Mouse (Mus musculus) midbrain, embryonic 13.5 days (tissue): Measurements from ENCODE around the gene Ptpn14. TPM values are rescaled to one million over a fixed set of nuclear protein-coding genes. Genes with fewer than 3 reads are reported as not detected.

Experiments
- ATAC-seq: fragments of 200-750 bp; cut with Nextera tagmentation; 2 replicates; pipeline ENCODE4 v1.8.0; 2017; ENCODE audit warnings: mild to moderate bottlenecking, moderate TSS enrichment, moderate library complexity
- H3K27ac ChIP-seq: fragments of 300-500 bp; sonication (generic); 2 replicates; pipeline ENCODE4 v1.5.1; 2015; ENCODE audit warnings: inconsistent platforms, mild to moderate bottlenecking, moderate library complexity
- H3K27me3 ChIP-seq: fragments of 300-500 bp; sonication (generic); 2 replicates; pipeline ENCODE4 v1.6.1; 2015; ENCODE audit warnings: mild to moderate bottlenecking, inconsistent platforms
- H3K36me3 ChIP-seq: fragments of 300-500 bp; sonication (generic); 2 replicates; pipeline ENCODE4 v1.6.1; 2015; ENCODE audit warnings: mild to moderate bottlenecking, inconsistent platforms
- H3K4me1 ChIP-seq: fragments of 300-500 bp; sonication (generic); replicated peaks from 2 replicates; pipeline ENCODE4 v1.6.1; 2015; ENCODE audit warnings: inconsistent platforms
- H3K4me2 ChIP-seq: fragments of 300-500 bp; sonication (generic); replicated peaks from 2 replicates; pipeline ENCODE4 v1.6.1; 2015; ENCODE audit warnings: moderate library complexity, mild to moderate bottlenecking, inconsistent platforms
- H3K4me3 ChIP-seq: fragments of 300-500 bp; sonication (generic); replicated peaks from 2 replicates; pipeline ENCODE4 v1.5.1; 2015; ENCODE audit warnings: mild to moderate bottlenecking, inconsistent platforms
- H3K9ac ChIP-seq: fragments of 300-500 bp; sonication (generic); replicated peaks from 2 replicates; pipeline ENCODE4 v1.6.1; 2015; ENCODE audit warnings: mild to moderate bottlenecking, inconsistent platforms
- H3K9me3 ChIP-seq: fragments of 300-500 bp; sonication (generic); 2 replicates; pipeline ENCODE4 v1.6.1; 2016; ENCODE audit warnings: mild to moderate bottlenecking, inconsistent platforms
- WGBS: fragments of 180-500 bp; shearing (Covaris S2); methylation state at CpG from one replicate; pipeline ENCODE4 v1.1.7; 2015; 5-methylcytosine and 5-hydroxymethylcytosine counted together
- polyA plus RNA-seq: library from polyadenylated mRNA; unstranded; fragments of >200 nt; fragmentation: Nextera tagmentation; extraction: Ambion mirVana; gene quantifications from 2 replicates; pipeline ENCODE4 v1.2.1, GENCODE M21; 2015

Ptpn14 gene
- polyA plus RNA-seq, 1 experiment from 2014 or later: 2.3 TPM

DNA sequence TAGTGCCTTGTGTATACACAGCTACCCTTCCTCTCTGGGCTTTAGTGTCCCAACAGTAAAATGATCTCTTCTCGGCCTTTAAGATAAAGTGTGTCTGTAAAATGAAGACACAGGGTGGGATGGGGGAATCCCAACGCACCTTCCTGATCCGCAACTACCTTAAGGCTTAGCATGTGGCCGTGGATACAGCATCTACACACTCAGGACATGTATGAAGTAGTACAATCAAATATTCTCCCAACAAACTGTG is 193.4 kb downstream of the Ptpn14 start:
- no peaks in the 10 kb centered on the region for H3K9me3 ChIP-seq
- 0 out of 2 replicates have a peak, but pooled peaks have one; percentile 7 for ATAC-seq
- peak overlapping the region; percentile 86 for H3K9ac ChIP-seq
- peak overlapping the region; percentile 97 for H3K4me2 ChIP-seq
- peak overlapping the region; percentile 74 for H3K4me3 ChIP-seq
- no peaks in the 10 kb centered on the region for H3K36me3 ChIP-seq
- peaks cover 43% of the 10 kb centered on the region for H3K4me1 ChIP-seq
- no peak overlapping the region for H3K27ac ChIP-seq
- WGBS: 9% methylated on average over 4 of the region's 4 CpGs
- H3K27me3 ChIP-seq: peaks cover 16% of the 10 kb centered on the region

DNA sequence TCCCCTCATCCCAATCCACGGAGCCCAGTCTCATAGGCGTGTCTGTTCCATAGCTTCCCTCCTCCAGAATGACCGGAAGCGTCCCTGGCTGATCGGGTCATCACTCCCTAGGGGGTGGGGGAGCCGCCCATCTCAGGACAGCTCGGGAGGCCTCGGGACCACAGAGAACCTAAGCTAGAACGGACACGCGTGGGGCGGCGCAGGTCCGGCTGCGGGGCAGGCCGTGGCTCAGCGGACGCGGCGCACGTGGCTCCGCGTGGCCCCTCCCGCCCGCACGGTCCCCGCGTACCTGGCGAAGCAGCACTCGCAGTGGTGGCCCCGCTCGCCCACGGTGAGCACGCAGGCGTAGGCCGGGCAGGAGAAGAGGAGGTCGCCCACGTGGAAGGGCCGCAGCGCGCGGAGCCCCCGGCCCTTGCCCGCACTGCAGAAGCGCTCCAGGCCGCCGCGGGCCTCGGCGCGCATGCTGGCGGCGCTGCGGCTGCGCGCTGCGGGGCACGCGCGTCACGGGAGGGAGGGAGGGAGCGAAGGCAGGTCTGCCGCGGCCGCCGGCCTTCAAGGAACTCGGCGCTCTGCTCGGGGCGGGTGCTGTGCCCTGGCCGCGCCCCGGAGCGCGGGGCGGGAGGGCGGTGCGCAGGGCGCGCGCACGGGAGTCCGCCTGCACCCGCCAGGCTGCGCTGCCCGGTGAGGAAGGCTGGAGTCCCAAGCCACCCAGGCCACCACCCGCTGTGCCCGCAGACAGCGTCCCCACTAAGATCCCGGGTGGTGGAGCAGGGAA is 193.9 kb downstream of the Ptpn14 start, which contains the start of gene Smyd2:
Gene Smyd2 (minus strand): TSS at position 546 of the 775 bp plus-strand sequence.
- H3K27me3 ChIP-seq: peaks cover 16% of the 10 kb centered on the region
- peak within 1 kb of the TSS; percentile 86 for H3K9ac ChIP-seq
- H3K4me1 ChIP-seq: peaks cover 39% of the 10 kb centered on the region
- no peaks in the 10 kb centered on the region for H3K9me3 ChIP-seq
- H3K4me3 ChIP-seq: peak within 1 kb of the TSS; percentile 74
- peak; percentile 93 for ATAC-seq
- H3K36me3 ChIP-seq: no peaks in the 10 kb centered on the region
- H3K4me2 ChIP-seq: peak within 1 kb of the TSS; percentile 97
- under 1% methylated on average over 72 of the region's 90 CpGs for WGBS
- 0 out of 2 replicates have a peak within 1 kb of the TSS, but pooled peaks have one; percentile 5 for H3K27ac ChIP-seq

DNA sequence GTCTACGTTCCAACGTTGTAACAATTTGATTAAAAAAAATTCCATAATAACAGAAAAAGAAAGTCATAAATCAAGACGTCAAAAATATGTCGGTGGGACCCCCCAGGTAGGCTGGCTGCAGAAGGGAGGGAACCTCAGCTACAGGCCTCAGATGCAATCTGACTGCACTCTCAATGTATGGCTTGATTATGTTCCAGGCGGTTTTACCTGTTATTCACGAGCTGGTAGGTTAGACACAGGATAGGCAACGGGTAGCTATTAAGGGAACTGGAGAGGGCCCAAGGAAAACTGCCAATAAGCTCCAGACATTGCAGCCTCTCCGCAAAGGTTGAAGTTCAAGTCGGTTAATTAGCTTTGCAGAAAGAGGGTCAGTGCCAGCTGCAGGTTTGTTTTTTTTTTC is 194.7 kb downstream of the Ptpn14 start:
- peaks cover 16% of the 10 kb centered on the region for H3K27me3 ChIP-seq
- peak overlapping the region; percentile 74 for H3K4me3 ChIP-seq
- no peak for ATAC-seq
- peak overlapping the region; percentile 86 for H3K9ac ChIP-seq
- peaks cover 34% of the 10 kb centered on the region for H3K4me1 ChIP-seq
- WGBS: 21% methylated on average over 9 of the region's 9 CpGs
- H3K36me3 ChIP-seq: no peaks in the 10 kb centered on the region
- H3K27ac ChIP-seq: no peak overlapping the region
- H3K4me2 ChIP-seq: peak overlapping the region; percentile 97
- H3K9me3 ChIP-seq: no peaks in the 10 kb centered on the region

DNA sequence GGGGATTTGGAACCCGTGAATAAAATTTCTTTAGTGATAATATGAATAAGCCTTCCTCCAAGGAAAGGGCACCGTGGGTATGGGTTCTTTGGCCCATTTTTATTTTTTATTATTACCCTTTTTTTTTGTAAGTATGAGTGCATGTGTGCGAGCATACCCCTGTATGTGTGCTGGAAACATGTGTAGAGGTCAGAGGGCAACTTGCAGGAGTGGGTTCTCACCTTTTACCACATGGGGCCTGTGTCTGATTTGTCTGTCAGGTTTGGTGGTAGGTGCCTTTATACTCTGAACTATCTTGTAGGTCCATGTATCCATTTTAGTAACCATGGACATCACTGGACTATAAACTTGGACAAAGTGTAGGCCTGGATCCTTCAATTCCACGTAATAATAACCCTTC is 195.1 kb downstream of the Ptpn14 start:
- ATAC-seq: no peak
- Histone ChIP-seq H3K4me2 (no peak overlapping the region; the same call in 1 of the 2 replicates), H3K4me3 (no peak overlapping the region), H3K27ac (no peak overlapping the region), H3K9me3 (no peaks in the 10 kb centered on the region), H3K36me3 (no peaks in the 10 kb centered on the region), H3K4me1 (peaks cover 35% of the 10 kb centered on the region), H3K27me3 (peaks cover 16% of the 10 kb centered on the region), H3K9ac (no peak overlapping the region)
- 79% methylated on average over 4 of the region's 4 CpGs for WGBS

DNA sequence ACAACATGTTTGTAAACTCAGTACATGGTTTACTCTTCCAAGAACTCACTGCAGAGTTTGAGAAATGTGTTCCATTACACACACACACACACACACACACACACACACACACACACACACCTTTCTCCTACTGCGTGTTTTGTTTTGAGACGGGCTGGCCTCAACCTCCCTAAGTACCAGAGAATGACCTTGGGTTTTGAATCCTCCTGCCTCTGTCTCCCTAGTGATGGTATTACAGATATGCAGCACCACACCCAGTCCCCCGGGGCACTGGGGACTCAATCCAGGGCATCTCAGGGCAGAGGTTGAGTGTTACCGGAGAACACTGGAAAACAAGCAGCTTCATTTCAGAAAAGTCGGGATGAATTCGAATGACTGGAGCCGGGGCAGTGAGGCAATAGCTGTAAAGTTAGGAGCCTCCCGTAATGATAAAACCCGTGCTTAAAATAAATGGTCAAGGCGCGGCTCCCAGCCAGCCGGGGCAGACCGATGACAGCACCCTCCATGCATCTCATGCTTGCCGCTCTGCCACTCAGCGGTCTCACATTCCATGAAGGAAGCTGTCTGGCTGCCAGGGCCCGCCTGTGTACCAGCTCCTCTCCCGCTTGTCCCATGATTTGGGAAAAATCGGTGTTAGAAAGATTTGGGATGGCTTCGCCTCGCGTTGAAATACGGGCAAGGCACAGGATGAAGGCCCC is 196.0 kb downstream of the Ptpn14 start:
- Histone ChIP-seq H3K27me3 (peaks cover 16% of the 10 kb centered on the region), H3K27ac (no peak overlapping the region), H3K4me1 (peaks cover 35% of the 10 kb centered on the region), H3K4me2 (no peak overlapping the region), H3K9ac (no peak overlapping the region), H3K9me3 (no peaks in the 10 kb centered on the region), H3K36me3 (no peaks in the 10 kb centered on the region), H3K4me3 (no peak overlapping the region)
- ATAC-seq: no peak
- 70% methylated on average over 22 of the region's 22 CpGs for WGBS

DNA sequence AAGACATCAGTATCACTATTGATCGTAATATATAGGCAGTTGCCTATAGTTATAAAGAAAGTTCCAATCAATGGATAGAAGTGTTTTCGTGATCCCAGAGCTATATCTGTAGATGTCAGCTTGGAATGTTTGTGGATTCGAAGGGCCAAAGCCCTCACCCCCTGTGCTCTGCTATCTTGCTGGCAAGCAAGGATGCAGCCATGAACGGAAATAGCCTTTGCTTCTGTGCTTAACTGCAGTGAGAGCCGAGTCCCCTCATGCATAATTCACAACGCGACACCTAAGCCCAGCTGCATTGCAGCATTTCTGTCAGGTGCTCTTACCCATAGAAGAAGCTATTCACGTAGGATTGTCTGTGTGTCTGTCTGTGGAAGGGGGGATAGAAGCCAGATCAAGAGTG is 198.2 kb downstream of the Ptpn14 start:
- no peak overlapping the region for H3K4me2 ChIP-seq
- no peak overlapping the region for H3K27ac ChIP-seq
- no peak overlapping the region for H3K9ac ChIP-seq
- H3K9me3 ChIP-seq: no peaks in the 10 kb centered on the region
- no peak overlapping the region for H3K4me3 ChIP-seq
- peaks cover 26% of the 10 kb centered on the region for H3K4me1 ChIP-seq
- WGBS: 60% methylated on average over 8 of the region's 8 CpGs
- peaks cover 13% of the 10 kb centered on the region for H3K27me3 ChIP-seq
- no peak for ATAC-seq
- no peaks in the 10 kb centered on the region for H3K36me3 ChIP-seq

Other genes with a start within 250 kb of the Ptpn14 start
- 51.8 and 58.9 TPM in 2 replicates for gene Cenpf, start 40.2 kb upstream of the Ptpn14 start, polyA plus RNA-seq
- 44.2 and 45.0 TPM in 2 replicates for gene Smyd2, start 194.1 kb downstream of the Ptpn14 start, polyA plus RNA-seq